Mouse (Mus musculus): ENCODE measurements around the gene Pih1d1. TPM values are rescaled to one million over a fixed set of nuclear protein-coding genes. Genes with fewer than 3 reads are reported as not detected.
A peak's percentile ranks its signal among the peaks of the same experiment; 100 is the strongest.
"Not testable (repeated sequence)": the region's sequence is repeated elsewhere in the genome, so short reads cannot be mapped to it uniquely, and the experiment has no call there.

Pih1d1 gene
- total and polyA plus RNA-seq, 3 experiments: 141 to 148 TPM; not detected in 1

GRCm38 (mm10) chr7:45151303-45151702, 2.8 kb upstream of the Pih1d1 start:
- peaks cover 4 to 12% of the 10 kb centered on the region in 2 experiments; a peak in 3 of 4 replicates for H3K4me1 ChIP-seq (ENCODE audit: control insufficient read depth in 1 of 2, insufficient read depth in 2 of 2, low read length in 2 of 2)
- no peak for DNase-seq (ENCODE audit: low read depth, low spot score)

GRCm38 (mm10) chr7:45153052-45153451, 1.1 kb upstream of the Pih1d1 start:
- H3K79me2 ChIP-seq (ENCODE audit: control insufficient read depth, insufficient read depth, low read length, poor library complexity); H3K9me3 ChIP-seq (replicated peaks; ENCODE audit: insufficient read depth, low read length); H3K36me3 ChIP-seq (ENCODE audit: control insufficient read depth in 1 of 2, insufficient read depth in 2 of 2, low read length in 2 of 2); H3K27ac ChIP-seq (ENCODE audit: control insufficient read depth, low read depth, low read length); H3K4me3 ChIP-seq (ENCODE audit: control insufficient read depth in 1 of 2, insufficient read depth in 1 of 2, low read depth in 2 of 2, low read length in 2 of 2); H3K27me3 ChIP-seq (ENCODE audit: control insufficient read depth in 1 of 2, insufficient read depth in 2 of 2, low read length in 2 of 2): not testable (repeated sequence)
- Histone ChIP-seq H3K9ac (ENCODE audit: control insufficient read depth, low read depth, low read length, poor library complexity, severe bottlenecking) (peak overlapping the region; percentile 99), H3K4me1 (ENCODE audit: control insufficient read depth in 1 of 2, insufficient read depth in 2 of 2, low read length in 2 of 2) (peaks cover 4 to 12% of the 10 kb centered on the region in 2 experiments; a peak in 3 of 4 replicates)
- DNase-seq (ENCODE audit: low read depth, low spot score): peak; percentile 31
- peak; percentile 24; the same call in 1 of the 2 replicates for TF ChIP-seq MAFK (IDR thresholded peaks at IDR 0.05; ENCODE audit: borderline replicate concordance, low read depth, low read length)
- 0 out of 2 replicates have a peak, but pooled peaks have one; percentile 37 for TF ChIP-seq MYC (IDR thresholded peaks at IDR 0.05; ENCODE audit: low read depth, low read length)
- TF ChIP-seq TBP (IDR thresholded peaks at IDR 0.05; ENCODE audit: low read depth, low read length): peak; percentile 94
- TF ChIP-seq CTCF (IDR thresholded peaks at IDR 0.05 in 2 of 3, conservative IDR thresholded peaks at IDR 0.05 in 1 of 3; ENCODE audit: control insufficient read depth in 1 of 3, insufficient read depth in 1 of 3, low read depth in 2 of 3, low read length in 3 of 3, poor library complexity in 1 of 3, severe bottlenecking in 1 of 3): 0 out of 6 replicates have a peak, but pooled peaks of 1 of the 3 experiments have one; percentile 3

More at GRCm38 (mm10) chr7:45151303-45151702, 2.8 kb upstream of the Pih1d1 start:
- peaks cover 0 to 7% of the 10 kb centered on the region in 2 experiments; a peak in 3 of 4 replicates for H3K36me3 ChIP-seq (ENCODE audit: control insufficient read depth in 1 of 2, insufficient read depth in 2 of 2, low read length in 2 of 2)
- no peak for TF ChIP-seq SMC3 (IDR thresholded peaks at IDR 0.05; ENCODE audit: low read depth, low read length)
- no peak for TF ChIP-seq NRF1 (IDR thresholded peaks at IDR 0.05; ENCODE audit: insufficient read depth, low read depth, low read length, poor library complexity, severe bottlenecking)
- TF ChIP-seq SIN3A (IDR thresholded peaks at IDR 0.05; ENCODE audit: low read length): no peak
- TF ChIP-seq MAZ (IDR thresholded peaks at IDR 0.05; ENCODE audit: low read depth, low read length): no peak
- no peak for TF ChIP-seq MAFK (IDR thresholded peaks at IDR 0.05; ENCODE audit: borderline replicate concordance, low read depth, low read length)
- no peak for TF ChIP-seq ZKSCAN1 (IDR thresholded peaks at IDR 0.05; ENCODE audit: low read depth, low read length)
- no peak for TF ChIP-seq MXI1 (IDR thresholded peaks at IDR 0.05; ENCODE audit: low read depth, low read length)
- TF ChIP-seq MEF2A (IDR thresholded peaks at IDR 0.05; ENCODE audit: extremely low read depth, insufficient replicate concordance, low read depth, low read length, poor library complexity, severe bottlenecking): no peak
- no peak for TF ChIP-seq MAX (IDR thresholded peaks at IDR 0.05; ENCODE audit: low read length)
- TF ChIP-seq GABPA (IDR thresholded peaks at IDR 0.05; ENCODE audit: low read depth, low read length): no peak
- no peak for TF ChIP-seq ELF1 (IDR thresholded peaks at IDR 0.05; ENCODE audit: low read depth, low read length)
- TF ChIP-seq TBP (IDR thresholded peaks at IDR 0.05; ENCODE audit: low read depth, low read length): no peak
- TF ChIP-seq JUND (IDR thresholded peaks at IDR 0.05; ENCODE audit: low read depth, low read length): no peak
- no peak for TF ChIP-seq TCF12 (IDR thresholded peaks at IDR 0.05; ENCODE audit: low read depth, low read length)
- no peak for TF ChIP-seq E2F4 (IDR thresholded peaks at IDR 0.05; ENCODE audit: borderline replicate concordance, low read depth, low read length)
- no peak for TF ChIP-seq ETS1 (IDR thresholded peaks at IDR 0.05; ENCODE audit: low read depth, low read length)
- no peak for TF ChIP-seq CHD2 (IDR thresholded peaks at IDR 0.05; ENCODE audit: low read length)
- TF ChIP-seq TAL1 (IDR thresholded peaks at IDR 0.05; ENCODE audit: low read length): no peak
- H3K27ac ChIP-seq (ENCODE audit: control insufficient read depth, low read depth, low read length): no peak overlapping the region
- H3K9ac ChIP-seq (ENCODE audit: control insufficient read depth, low read depth, low read length, poor library complexity, severe bottlenecking): no peak overlapping the region
- H3K79me2 ChIP-seq (ENCODE audit: control insufficient read depth, insufficient read depth, low read length, poor library complexity): peaks cover 7% of the 10 kb centered on the region; the same call in 1 of the 2 replicates
- H3K9me3 ChIP-seq (replicated peaks; ENCODE audit: insufficient read depth, low read length): no peaks in the 10 kb centered on the region
- H3K27me3 ChIP-seq (ENCODE audit: control insufficient read depth in 1 of 2, insufficient read depth in 2 of 2, low read length in 2 of 2): no peaks in the 10 kb centered on the region
- no peak overlapping the region for H3K4me3 ChIP-seq (ENCODE audit: control insufficient read depth in 1 of 2, insufficient read depth in 1 of 2, low read depth in 2 of 2, low read length in 2 of 2)
